Mouse (Mus musculus): ENCODE results near the gene Lrrk1. TPM values are rescaled to one million over a fixed set of nuclear protein-coding genes. Genes with fewer than 3 reads are reported as not detected.
A peak's percentile ranks its signal among the peaks of the same experiment; 100 is the strongest.

Lrrk1 gene
- polyA plus RNA-seq, 1 experiment from 2014 or later: 3.0 TPM

GRCm38 (mm10) chr7:66260295-66260694 is 127.9 kb downstream of the Lrrk1 start:
- Histone ChIP-seq H3K9me3 (ENCODE audit: low read length) (no peaks in the 10 kb centered on the region), H3K27ac (ENCODE audit: low read depth) (no peak overlapping the region), H3K36me3 (replicated peaks; ENCODE audit: insufficient read depth, low read length) (peaks cover 6% of the 10 kb centered on the region), H3K27me3 (ENCODE audit: insufficient read depth, low read length) (no peaks in the 10 kb centered on the region), H3K4me1 (ENCODE audit: insufficient read depth) (no peaks in the 10 kb centered on the region), H3K4me3 (ENCODE audit: low read depth, low read length) (no peak overlapping the region), H3K9ac (replicated peaks) (no peak overlapping the region), H3K4me2 (ENCODE audit: low read depth, low read length) (no peak overlapping the region)
- no peak for DNase-seq
- TF ChIP-seq CTCF (IDR thresholded peaks at IDR 0.05; ENCODE audit: low read depth) (no peak), EP300 (IDR thresholded peaks at IDR 0.05; ENCODE audit: low read depth) (no peak)
- ATAC-seq: no peak
- 83% methylated on average over 8 of the region's 8 CpGs for WGBS (ENCODE audit: insufficient replicate concordance)

DNA sequence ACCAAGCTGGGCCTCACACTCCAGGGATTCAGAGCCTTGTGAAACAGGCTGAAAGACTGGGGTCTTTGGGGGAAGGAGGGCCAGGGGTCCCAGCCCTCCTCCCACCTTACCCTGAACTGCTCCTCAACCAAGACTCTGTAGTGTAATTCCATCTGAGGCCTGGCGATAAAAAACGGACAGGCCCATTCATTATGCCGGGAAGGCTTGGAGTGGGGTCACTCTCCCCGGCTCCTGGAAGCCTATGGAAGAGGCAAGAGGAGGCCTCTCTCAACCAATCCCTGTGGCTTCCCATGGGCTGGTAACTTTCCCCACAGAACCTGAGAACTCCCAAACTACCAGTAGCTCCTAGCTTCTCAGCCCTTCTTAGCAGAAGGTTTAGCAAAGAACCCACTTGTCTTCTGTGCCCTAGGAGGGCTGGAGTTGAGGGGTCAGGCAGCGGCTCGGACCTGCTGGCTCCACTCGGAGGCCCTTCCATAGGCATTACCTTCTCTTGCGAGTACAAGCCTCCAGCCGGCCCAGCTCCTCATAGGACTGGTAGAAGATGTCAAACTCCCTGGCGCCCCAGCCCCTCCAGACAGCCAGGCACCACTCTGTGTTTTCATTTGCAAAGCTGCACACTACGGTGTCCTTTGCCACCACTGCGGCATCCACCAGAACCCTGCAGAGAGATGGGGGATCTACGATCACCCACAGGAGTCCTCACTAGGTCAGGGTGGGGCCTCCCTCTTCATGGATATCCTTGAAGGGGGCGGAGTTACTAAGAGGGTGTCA is 128.5 kb downstream of the Lrrk1 start:
- no peak overlapping the region for H3K27ac ChIP-seq (ENCODE audit: low read depth)
- H3K4me3 ChIP-seq (ENCODE audit: low read depth, low read length): no peak overlapping the region
- TF ChIP-seq EP300 (IDR thresholded peaks at IDR 0.05; ENCODE audit: low read depth) (no peak), CTCF (IDR thresholded peaks at IDR 0.05; ENCODE audit: low read depth) (no peak)
- ATAC-seq: no peak
- 0 out of 2 replicates have a peak, but pooled peaks cover 6% of the 10 kb centered on the region for H3K36me3 ChIP-seq (replicated peaks; ENCODE audit: insufficient read depth, low read length)
- H3K27me3 ChIP-seq (ENCODE audit: insufficient read depth, low read length): no peaks in the 10 kb centered on the region
- no peak for DNase-seq
- peaks cover 3% of the 10 kb centered on the region; the same call in 1 of the 2 replicates for H3K4me1 ChIP-seq (ENCODE audit: insufficient read depth)
- 89% methylated on average over 14 of the region's 14 CpGs for WGBS (ENCODE audit: insufficient replicate concordance)
- H3K9me3 ChIP-seq (ENCODE audit: low read length): no peaks in the 10 kb centered on the region
- no peak overlapping the region for H3K9ac ChIP-seq (replicated peaks)
- H3K4me2 ChIP-seq (ENCODE audit: low read depth, low read length): no peak overlapping the region

DNA sequence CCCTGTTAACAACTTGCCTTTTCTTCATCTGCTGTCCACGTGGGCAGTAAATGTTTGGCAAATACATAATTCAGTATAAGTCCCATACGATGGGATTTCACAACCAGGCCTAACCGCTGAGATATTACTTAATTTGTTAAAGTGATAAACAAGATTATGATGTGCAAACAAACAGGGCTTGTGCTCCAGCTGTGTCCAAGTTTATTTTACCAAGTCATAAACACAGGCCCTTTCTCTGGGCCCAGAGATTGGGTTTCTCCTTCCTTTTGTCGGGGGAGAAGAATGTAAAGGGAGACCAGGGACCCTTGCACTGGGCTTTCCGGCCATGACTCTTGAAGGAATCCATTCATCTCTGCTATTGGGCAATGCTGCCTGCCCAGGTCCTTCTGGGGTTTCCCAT is 129.2 kb downstream of the Lrrk1 start:
- TF ChIP-seq EP300 (IDR thresholded peaks at IDR 0.05; ENCODE audit: low read depth) (no peak), CTCF (IDR thresholded peaks at IDR 0.05; ENCODE audit: low read depth) (no peak)
- peaks cover 3% of the 10 kb centered on the region; the same call in 1 of the 2 replicates for H3K4me1 ChIP-seq (ENCODE audit: insufficient read depth)
- H3K9me3 ChIP-seq (ENCODE audit: low read length): no peaks in the 10 kb centered on the region
- no peak overlapping the region for H3K4me2 ChIP-seq (ENCODE audit: low read depth, low read length)
- ATAC-seq (no peak), DNase-seq (no peak)
- H3K27ac ChIP-seq (ENCODE audit: low read depth): no peak overlapping the region
- 77% methylated on average over 5 of the region's 5 CpGs for WGBS (ENCODE audit: insufficient replicate concordance)
- no peak overlapping the region for H3K9ac ChIP-seq (replicated peaks)
- H3K27me3 ChIP-seq (ENCODE audit: insufficient read depth, low read length): no peaks in the 10 kb centered on the region
- 0 out of 2 replicates have a peak, but pooled peaks cover 6% of the 10 kb centered on the region for H3K36me3 ChIP-seq (replicated peaks; ENCODE audit: insufficient read depth, low read length)
- no peak overlapping the region for H3K4me3 ChIP-seq (ENCODE audit: low read depth, low read length)

- H3K4me1 ChIP-seq (ENCODE audit: insufficient read depth): peaks cover 3% of the 10 kb centered on the region; the same call in 1 of the 2 replicates
- no peak overlapping the region for H3K4me2 ChIP-seq (ENCODE audit: low read depth, low read length)
- 86% methylated on average over 5 of the region's 5 CpGs for WGBS (ENCODE audit: insufficient replicate concordance)
- no peak overlapping the region for H3K9ac ChIP-seq (replicated peaks)
- no peak for TF ChIP-seq EP300 (IDR thresholded peaks at IDR 0.05; ENCODE audit: low read depth)
- no peak for TF ChIP-seq CTCF (IDR thresholded peaks at IDR 0.05; ENCODE audit: low read depth)
- H3K36me3 ChIP-seq (replicated peaks; ENCODE audit: insufficient read depth, low read length): 0 out of 2 replicates have a peak, but pooled peaks cover 6% of the 10 kb centered on the region
- peak overlapping the region; percentile 31; the same call in 1 of the 2 replicates for H3K27ac ChIP-seq (ENCODE audit: low read depth)
- H3K4me3 ChIP-seq (ENCODE audit: low read depth, low read length): no peak overlapping the region
- H3K27me3 ChIP-seq (ENCODE audit: insufficient read depth, low read length): no peaks in the 10 kb centered on the region
- ATAC-seq (no peak), DNase-seq (no peak)
- H3K9me3 ChIP-seq (ENCODE audit: low read length): no peaks in the 10 kb centered on the region
Observed at GRCm38 (mm10) chr7:66257232-66257631, 130.9 kb downstream of the Lrrk1 start.

GRCm38 (mm10) chr7:66256441-66256840 is 131.7 kb downstream of the Lrrk1 start:
- H3K9ac ChIP-seq (replicated peaks): no peak overlapping the region
- H3K9me3 ChIP-seq (ENCODE audit: low read length): no peaks in the 10 kb centered on the region
- 72% methylated on average over 5 of the region's 5 CpGs for WGBS (ENCODE audit: insufficient replicate concordance)
- peak overlapping the region; percentile 31; the same call in 1 of the 2 replicates for H3K27ac ChIP-seq (ENCODE audit: low read depth)
- 0 out of 2 replicates have a peak, but pooled peaks cover 6% of the 10 kb centered on the region for H3K36me3 ChIP-seq (replicated peaks; ENCODE audit: insufficient read depth, low read length)
- H3K27me3 ChIP-seq (ENCODE audit: insufficient read depth, low read length): no peaks in the 10 kb centered on the region
- no peak overlapping the region for H3K4me2 ChIP-seq (ENCODE audit: low read depth, low read length)
- H3K4me1 ChIP-seq (ENCODE audit: insufficient read depth): peaks cover 3% of the 10 kb centered on the region; the same call in 1 of the 2 replicates
- H3K4me3 ChIP-seq (ENCODE audit: low read depth, low read length): no peak overlapping the region
- DNase-seq (no peak), ATAC-seq (no peak)
- TF ChIP-seq EP300 (IDR thresholded peaks at IDR 0.05; ENCODE audit: low read depth) (no peak), CTCF (IDR thresholded peaks at IDR 0.05; ENCODE audit: low read depth) (no peak)

- no peak for DNase-seq
- Histone ChIP-seq H3K9ac (replicated peaks) (no peak overlapping the region), H3K36me3 (replicated peaks; ENCODE audit: insufficient read depth, low read length) (0 out of 2 replicates have a peak, but pooled peaks cover 3% of the 10 kb centered on the region), H3K4me1 (ENCODE audit: insufficient read depth) (peaks cover 3% of the 10 kb centered on the region; the same call in 1 of the 2 replicates), H3K4me3 (ENCODE audit: low read depth, low read length) (no peak overlapping the region), H3K4me2 (ENCODE audit: low read depth, low read length) (no peak overlapping the region), H3K27ac (ENCODE audit: low read depth) (peak overlapping the region; percentile 39; the same call in 1 of the 2 replicates), H3K9me3 (ENCODE audit: low read length) (no peaks in the 10 kb centered on the region), H3K27me3 (ENCODE audit: insufficient read depth, low read length) (no peaks in the 10 kb centered on the region)
- WGBS (ENCODE audit: insufficient replicate concordance): 55% methylated on average over 8 of the region's 8 CpGs
- TF ChIP-seq EP300 (IDR thresholded peaks at IDR 0.05; ENCODE audit: low read depth): no peak
- no peak for TF ChIP-seq CTCF (IDR thresholded peaks at IDR 0.05; ENCODE audit: low read depth)
- ATAC-seq: no peak
Observed at GRCm38 (mm10) chr7:66254993-66255392, 133.2 kb downstream of the Lrrk1 start.

All from liver, postnatal 0 days (tissue).